Mouse (Mus musculus) common myeloid progenitor, adult 5-6 weeks (primary cell): ENCODE measurements around the gene Gstm4. TPM values are rescaled to one million over a fixed set of nuclear protein-coding genes. Genes with fewer than 3 reads are reported as not detected.

Experiments used
- ATAC-seq: replicated peaks from 2 replicates; pipeline ENCODE4 v1.8.0; 2016; ENCODE audit warnings: low read depth, mild to moderate bottlenecking, moderate TSS enrichment, inconsistent platforms; ENCODE audit not compliant: poor library complexity, severe bottlenecking
- total RNA-seq: library from RNA; stranded (forward); fragments of 200-1000, 187-1606 nt; gene quantifications from 2 replicates; pipeline ENCODE4 v1.2.3, GENCODE M21; 2017

Gstm4 gene
- 8.1 and 9.0 TPM in 2 replicates for total RNA-seq

GRCm38 (mm10) chr3:108044394-108045140, at the start of gene Gstm4:
Gene Gstm4, minus strand, starts transcription at chr3:108044894.
- ATAC-seq: peak; percentile 97

- no peak for ATAC-seq
These were observed 49.5 kb upstream of the Gstm4 start for GRCm38 (mm10) chr3:108094146-108094545.

- no peak for ATAC-seq
These were observed 48.6 kb upstream of the Gstm4 start for GRCm38 (mm10) chr3:108093306-108093705.

GRCm38 (mm10) chr3:108092536-108093115, 47.9 kb upstream of the Gstm4 start, which contains the start of gene Gnat2:
Gene Gnat2, plus strand, starts transcription at chr3:108092789.
- no peak for ATAC-seq

- ATAC-seq: no peak
These were observed 47.3 kb upstream of the Gstm4 start for GRCm38 (mm10) chr3:108092030-108092429.

GRCm38 (mm10) chr3:108090561-108090960, 45.9 kb upstream of the Gstm4 start:
- ATAC-seq: no peak

- no peak for ATAC-seq
These were observed 45.2 kb upstream of the Gstm4 start for GRCm38 (mm10) chr3:108089916-108090315.

GRCm38 (mm10) chr3:108088842-108089380, 44.2 kb upstream of the Gstm4 start:
- no peak for ATAC-seq

- ATAC-seq: no peak
These were observed 42.6 kb upstream of the Gstm4 start for GRCm38 (mm10) chr3:108087329-108087728.

GRCm38 (mm10) chr3:108086470-108086979, 41.8 kb upstream of the Gstm4 start, which contains the start of gene Ampd2:
Gene Ampd2, minus strand, starts transcription at chr3:108086651.
- peak; percentile 43 for ATAC-seq

GRCm38 (mm10) chr3:108085721-108086469, 41.2 kb upstream of the Gstm4 start:
- peak; percentile 37 for ATAC-seq

- ATAC-seq: peak; percentile 79
These were observed 40.6 kb upstream of the Gstm4 start for GRCm38 (mm10) chr3:108085281-108085720.

GRCm38 (mm10) chr3:108084767-108085270, 40.1 kb upstream of the Gstm4 start:
- no peak; the same call in 1 of the 2 replicates for ATAC-seq

- no peak for ATAC-seq
These were observed 39.3 kb upstream of the Gstm4 start for GRCm38 (mm10) chr3:108083904-108084407.

GRCm38 (mm10) chr3:108083161-108083560, 38.5 kb upstream of the Gstm4 start:
- ATAC-seq: no peak

GRCm38 (mm10) chr3:108082251-108082875, 37.7 kb upstream of the Gstm4 start:
- ATAC-seq: no peak

GRCm38 (mm10) chr3:108081681-108082080, 37.0 kb upstream of the Gstm4 start:
- no peak for ATAC-seq

GRCm38 (mm10) chr3:108076836-108077235, 32.1 kb upstream of the Gstm4 start:
- no peak for ATAC-seq

- no peak for ATAC-seq
These were observed 28.4 kb upstream of the Gstm4 start for GRCm38 (mm10) chr3:108072983-108073569.
